Mouse (Mus musculus): ENCODE results near the gene B4galnt2. TPM values are rescaled to one million over a fixed set of nuclear protein-coding genes. Genes with fewer than 3 reads are reported as not detected.

B4galnt2 gene
- 0.11 TPM in 1 of 2 replicates, not detected in the other for polyA plus RNA-seq (2014; fragmentation: Nextera tagmentation; extraction: Ambion mirVana)

GRCm38 (mm10) chr11:95914571-95914991, at the start of gene B4galnt2:
Gene B4galnt2, minus strand, starts transcription at chr11:95914891.
- 1% methylated on average over 35 of the region's 35 CpGs for WGBS (ENCODE audit: insufficient replicate concordance)
- H3K9ac ChIP-seq (ENCODE audit: low read depth, low read length), result peak within 1 kb of the TSS; percentile 43; the same call in 1 of the 2 replicates
- H3K27ac ChIP-seq (ENCODE audit: low read depth, low read length), result no peak within 1 kb of the TSS
- H3K4me3 ChIP-seq (ENCODE audit: low read depth, low read length), result peak within 1 kb of the TSS; percentile 39
- no peak; the same call in 1 of the 2 replicates for ATAC-seq (replicated peaks; ENCODE audit: insufficient number of reproducible peaks, low FRiP score, low TSS enrichment)
- H3K4me1 ChIP-seq (ENCODE audit: control insufficient read depth, insufficient read depth, low read length), result peaks cover 12% of the 10 kb centered on the region
- no peaks in the 10 kb centered on the region for H3K36me3 ChIP-seq (ENCODE audit: control insufficient read depth, insufficient read depth, low read length)
- peaks cover 53% of the 10 kb centered on the region for H3K27me3 ChIP-seq (ENCODE audit: control insufficient read depth, insufficient read depth, low read length)
- H3K4me2 ChIP-seq, result peak within 1 kb of the TSS; percentile 64
- no peaks in the 10 kb centered on the region for H3K9me3 ChIP-seq (replicated peaks; ENCODE audit: control insufficient read depth, low read length)

GRCm38 (mm10) chr11:95963304-95963703, 48.6 kb upstream of the B4galnt2 start:
- ATAC-seq (replicated peaks; ENCODE audit: insufficient number of reproducible peaks, low FRiP score, low TSS enrichment), result no peak
- Histone ChIP-seq H3K36me3 (ENCODE audit: control insufficient read depth, insufficient read depth, low read length) (peaks cover 50% of the 10 kb centered on the region), H3K4me1 (ENCODE audit: control insufficient read depth, insufficient read depth, low read length) (no peaks in the 10 kb centered on the region), H3K4me2 (no peak overlapping the region), H3K4me3 (ENCODE audit: low read depth, low read length) (no peak overlapping the region), H3K27me3 (ENCODE audit: control insufficient read depth, insufficient read depth, low read length) (no peaks in the 10 kb centered on the region), H3K9me3 (replicated peaks; ENCODE audit: control insufficient read depth, low read length) (no peaks in the 10 kb centered on the region), H3K9ac (ENCODE audit: low read depth, low read length) (no peak overlapping the region), H3K27ac (ENCODE audit: low read depth, low read length) (no peak overlapping the region)
- 72% methylated on average over 7 of the region's 7 CpGs for WGBS (ENCODE audit: insufficient replicate concordance)

GRCm38 (mm10) chr11:95959152-95959551, 44.5 kb upstream of the B4galnt2 start:
- Histone ChIP-seq H3K4me2 (no peak overlapping the region), H3K27me3 (ENCODE audit: control insufficient read depth, insufficient read depth, low read length) (no peaks in the 10 kb centered on the region), H3K36me3 (ENCODE audit: control insufficient read depth, insufficient read depth, low read length) (peaks cover 20% of the 10 kb centered on the region), H3K9ac (ENCODE audit: low read depth, low read length) (no peak overlapping the region), H3K4me3 (ENCODE audit: low read depth, low read length) (no peak overlapping the region), H3K27ac (ENCODE audit: low read depth, low read length) (no peak overlapping the region), H3K4me1 (ENCODE audit: control insufficient read depth, insufficient read depth, low read length) (no peaks in the 10 kb centered on the region), H3K9me3 (replicated peaks; ENCODE audit: control insufficient read depth, low read length) (no peaks in the 10 kb centered on the region)
- ATAC-seq (replicated peaks; ENCODE audit: insufficient number of reproducible peaks, low FRiP score, low TSS enrichment), result no peak
- 54% methylated on average over 6 of the region's 6 CpGs for WGBS (ENCODE audit: insufficient replicate concordance)

- no peaks in the 10 kb centered on the region for H3K4me1 ChIP-seq (ENCODE audit: control insufficient read depth, insufficient read depth, low read length)
- ATAC-seq (replicated peaks; ENCODE audit: insufficient number of reproducible peaks, low FRiP score, low TSS enrichment), result no peak; the same call in 1 of the 2 replicates
- H3K9ac ChIP-seq (ENCODE audit: low read depth, low read length), result no peak overlapping the region
- no peaks in the 10 kb centered on the region for H3K27me3 ChIP-seq (ENCODE audit: control insufficient read depth, insufficient read depth, low read length)
- no peaks in the 10 kb centered on the region for H3K9me3 ChIP-seq (replicated peaks; ENCODE audit: control insufficient read depth, low read length)
- H3K36me3 ChIP-seq (ENCODE audit: control insufficient read depth, insufficient read depth, low read length), result peaks cover 17% of the 10 kb centered on the region
- H3K27ac ChIP-seq (ENCODE audit: low read depth, low read length), result no peak overlapping the region
- no peak overlapping the region for H3K4me2 ChIP-seq
- no peak overlapping the region for H3K4me3 ChIP-seq (ENCODE audit: low read depth, low read length)
- 57% methylated on average over 9 of the region's 9 CpGs for WGBS (ENCODE audit: insufficient replicate concordance)
Measured at GRCm38 (mm10) chr11:95958251-95958650, 43.6 kb upstream of the B4galnt2 start.

GRCm38 (mm10) chr11:95957407-95957806, 42.7 kb upstream of the B4galnt2 start:
- Histone ChIP-seq H3K4me1 (ENCODE audit: control insufficient read depth, insufficient read depth, low read length) (no peaks in the 10 kb centered on the region), H3K27me3 (ENCODE audit: control insufficient read depth, insufficient read depth, low read length) (no peaks in the 10 kb centered on the region), H3K4me3 (ENCODE audit: low read depth, low read length) (no peak overlapping the region), H3K9me3 (replicated peaks; ENCODE audit: control insufficient read depth, low read length) (no peaks in the 10 kb centered on the region), H3K9ac (ENCODE audit: low read depth, low read length) (no peak overlapping the region), H3K36me3 (ENCODE audit: control insufficient read depth, insufficient read depth, low read length) (peaks cover 17% of the 10 kb centered on the region), H3K27ac (ENCODE audit: low read depth, low read length) (no peak overlapping the region), H3K4me2 (no peak overlapping the region)
- ATAC-seq (replicated peaks; ENCODE audit: insufficient number of reproducible peaks, low FRiP score, low TSS enrichment), result no peak
- 75% methylated on average over 7 of the region's 7 CpGs for WGBS (ENCODE audit: insufficient replicate concordance)

GRCm38 (mm10) chr11:95953313-95953712, 38.6 kb upstream of the B4galnt2 start:
- H3K27ac ChIP-seq (ENCODE audit: low read depth, low read length), result no peak overlapping the region
- WGBS (ENCODE audit: insufficient replicate concordance), result 87% methylated on average over 5 of the region's 5 CpGs
- H3K4me3 ChIP-seq (ENCODE audit: low read depth, low read length), result no peak overlapping the region
- H3K4me1 ChIP-seq (ENCODE audit: control insufficient read depth, insufficient read depth, low read length), result no peaks in the 10 kb centered on the region
- H3K4me2 ChIP-seq, result no peak overlapping the region
- no peak for ATAC-seq (replicated peaks; ENCODE audit: insufficient number of reproducible peaks, low FRiP score, low TSS enrichment)
- no peaks in the 10 kb centered on the region for H3K36me3 ChIP-seq (ENCODE audit: control insufficient read depth, insufficient read depth, low read length)
- H3K9ac ChIP-seq (ENCODE audit: low read depth, low read length), result no peak overlapping the region
- H3K27me3 ChIP-seq (ENCODE audit: control insufficient read depth, insufficient read depth, low read length), result no peaks in the 10 kb centered on the region
- no peaks in the 10 kb centered on the region for H3K9me3 ChIP-seq (replicated peaks; ENCODE audit: control insufficient read depth, low read length)

- H3K4me3 ChIP-seq (ENCODE audit: low read depth, low read length), result no peak overlapping the region
- no peak overlapping the region for H3K9ac ChIP-seq (ENCODE audit: low read depth, low read length)
- 72% methylated on average over 13 of the region's 13 CpGs for WGBS (ENCODE audit: insufficient replicate concordance)
- no peak for ATAC-seq (replicated peaks; ENCODE audit: insufficient number of reproducible peaks, low FRiP score, low TSS enrichment)
- no peaks in the 10 kb centered on the region for H3K9me3 ChIP-seq (replicated peaks; ENCODE audit: control insufficient read depth, low read length)
- no peaks in the 10 kb centered on the region for H3K27me3 ChIP-seq (ENCODE audit: control insufficient read depth, insufficient read depth, low read length)
- H3K4me2 ChIP-seq, result no peak overlapping the region
- no peak overlapping the region for H3K27ac ChIP-seq (ENCODE audit: low read depth, low read length)
- H3K4me1 ChIP-seq (ENCODE audit: control insufficient read depth, insufficient read depth, low read length), result no peaks in the 10 kb centered on the region
- H3K36me3 ChIP-seq (ENCODE audit: control insufficient read depth, insufficient read depth, low read length), result no peaks in the 10 kb centered on the region
Measured at GRCm38 (mm10) chr11:95945838-95946472, 31.3 kb upstream of the B4galnt2 start.

- Histone ChIP-seq H3K4me1 (ENCODE audit: control insufficient read depth, insufficient read depth, low read length) (no peaks in the 10 kb centered on the region), H3K27me3 (ENCODE audit: control insufficient read depth, insufficient read depth, low read length) (no peaks in the 10 kb centered on the region), H3K4me2 (no peak overlapping the region), H3K9ac (ENCODE audit: low read depth, low read length) (no peak overlapping the region), H3K4me3 (ENCODE audit: low read depth, low read length) (no peak overlapping the region), H3K27ac (ENCODE audit: low read depth, low read length) (no peak overlapping the region), H3K36me3 (ENCODE audit: control insufficient read depth, insufficient read depth, low read length) (no peaks in the 10 kb centered on the region), H3K9me3 (replicated peaks; ENCODE audit: control insufficient read depth, low read length) (no peaks in the 10 kb centered on the region)
- ATAC-seq (replicated peaks; ENCODE audit: insufficient number of reproducible peaks, low FRiP score, low TSS enrichment), result no peak
- WGBS (ENCODE audit: insufficient replicate concordance), result 33% methylated on average over 11 of the region's 11 CpGs
Measured at GRCm38 (mm10) chr11:95939828-95940507, 25.3 kb upstream of the B4galnt2 start.
